Mouse (Mus musculus) liver, embryonic 12.5 days (tissue): ENCODE measurements around the gene Nup153. TPM values are rescaled to one million over a fixed set of nuclear protein-coding genes. Genes with fewer than 3 reads are reported as not detected.

Experiments used
- ATAC-seq: fragments of 200-750 bp; cut with Nextera tagmentation; 2 replicates; pipeline ENCODE4 v1.8.0; 2017; ENCODE audit warnings: moderate number of reproducible peaks, mild to moderate bottlenecking, moderate library complexity
- H3K27ac ChIP-seq: fragments of 300-500 bp; sonication (generic); 2 replicates; pipeline ENCODE4 v1.5.1; 2016; ENCODE audit warnings: mild to moderate bottlenecking
- H3K27me3 ChIP-seq: fragments of 300-500 bp; sonication (generic); replicated peaks from 2 replicates; pipeline ENCODE4 v1.6.1; 2016; ENCODE audit warnings: mild to moderate bottlenecking, moderate library complexity
- H3K36me3 ChIP-seq: fragments of 300-500 bp; sonication (generic); 2 replicates; pipeline ENCODE4 v1.6.1; 2016; ENCODE audit warnings: mild to moderate bottlenecking, moderate library complexity
- H3K4me1 ChIP-seq: fragments of 300-500 bp; sonication (generic); 2 replicates; pipeline ENCODE4 v1.6.1; 2016
- H3K4me2 ChIP-seq: fragments of 300-500 bp; sonication (generic); 2 replicates; pipeline ENCODE4 v1.6.1; 2016; ENCODE audit warnings: mild to moderate bottlenecking, moderate library complexity
- H3K4me3 ChIP-seq: fragments of 300-500 bp; sonication (generic); 2 replicates; pipeline ENCODE4 v1.5.1; 2016; ENCODE audit warnings: mild to moderate bottlenecking, moderate library complexity
- H3K9ac ChIP-seq: fragments of 300-500 bp; sonication (generic); 2 replicates; pipeline ENCODE4 v1.6.1; 2016; ENCODE audit warnings: mild to moderate bottlenecking, moderate library complexity
- H3K9me3 ChIP-seq: fragments of 300-500 bp; sonication (generic); replicated peaks from 2 replicates; pipeline ENCODE4 v1.6.1; 2016; ENCODE audit warnings: mild to moderate bottlenecking, moderate library complexity
- WGBS: fragments of 180-500 bp; shearing (Covaris S2); methylation state at CpG from one replicate; pipeline ENCODE4 v1.1.7; 2016; ENCODE audit not compliant: insufficient replicate concordance; 5-methylcytosine and 5-hydroxymethylcytosine counted together
- polyA plus RNA-seq: library from polyadenylated mRNA; unstranded; fragments of >200 nt; fragmentation: Nextera tagmentation; extraction: Ambion mirVana; gene quantifications from 2 replicates; pipeline ENCODE4 v1.2.1, GENCODE M21; 2016

The Nup153 gene
- polyA plus RNA-seq, 1 experiment from 2014 or later, result 39.0 TPM

- no peak for ATAC-seq
- Histone ChIP-seq H3K9ac (no peak overlapping the region), H3K27me3 (no peaks in the 10 kb centered on the region), H3K4me1 (peaks cover 3% of the 10 kb centered on the region; the same call in 1 of the 2 replicates), H3K9me3 (no peaks in the 10 kb centered on the region), H3K4me2 (no peak overlapping the region), H3K4me3 (no peak overlapping the region), H3K27ac (no peak overlapping the region), H3K36me3 (0 out of 2 replicates have a peak, but pooled peaks cover 4% of the 10 kb centered on the region)
- WGBS, result 49% methylated on average over 4 of the region's 4 CpGs
Observed at GRCm38 (mm10) chr13:46632796-46633195, 94.9 kb downstream of the Nup153 start.

Other genes with a start within 250 kb of the Nup153 start
- gene Cap2, start 226.1 kb downstream of the Nup153 start, polyA plus RNA-seq, result 1.7 and 2.4 TPM in 2 replicates
- gene Fam8a1, start 58.4 kb downstream of the Nup153 start, polyA plus RNA-seq, result 6.6 and 7.0 TPM in 2 replicates
- gene Kif13a, start 201.9 kb upstream of the Nup153 start, polyA plus RNA-seq, result 6.9 and 7.8 TPM in 2 replicates